Mouse (Mus musculus) G1E (cell line): ENCODE measurements around the gene Smad3. TPM values are rescaled to one million over a fixed set of nuclear protein-coding genes. Genes with fewer than 3 reads are reported as not detected.

Experiments
- ATAC-seq: 2 replicates; pipeline ENCODE4 v1.8.0; 2016; ENCODE audit warnings: mild to moderate bottlenecking; ENCODE audit not compliant: insufficient number of reproducible peaks, poor library complexity, low FRiP score, severe bottlenecking; ENCODE audit errors: extremely low read depth
- DNase-seq: peaks from one replicate; pipeline ENCODE4 v3.0.0; 2012; ENCODE audit warnings: low spot score
- H3K27me3 ChIP-seq: 2 replicates; pipeline ENCODE4 v1.6.1; 2012; ENCODE audit warnings: mild to moderate bottlenecking, low read length, inconsistent platforms; ENCODE audit not compliant: insufficient read depth
- H3K36me3 ChIP-seq: replicated peaks from 2 replicates; pipeline ENCODE3; 2012; ENCODE audit warnings: mild to moderate bottlenecking, inconsistent platforms
- H3K4me1 ChIP-seq: 2 replicates; pipeline ENCODE4 v1.6.1; 2012; ENCODE audit warnings: low read depth, low read length, inconsistent platforms, mixed read lengths; ENCODE audit not compliant: insufficient read depth
- H3K4me3 ChIP-seq: 2 replicates; pipeline ENCODE4 v1.5.1; 2012; ENCODE audit warnings: low read depth, mild to moderate bottlenecking, inconsistent platforms, low read length, moderate library complexity, mixed read lengths
- H3K9me3 ChIP-seq: replicated peaks from 2 replicates; pipeline ENCODE4 v1.6.1; 2012; ENCODE audit warnings: inconsistent platforms
- CTCF ChIP-seq: IDR thresholded peaks from 2 replicates; pipeline ENCODE4 v1.5.1; 2012; ENCODE audit warnings: low read depth, low read length, inconsistent platforms, mixed read lengths
- GATA1 ChIP-seq: IDR thresholded peaks from 2 replicates; pipeline ENCODE4 v1.6.1; 2012; ENCODE audit warnings: borderline replicate concordance, low read length, inconsistent platforms, mixed read lengths
- GATA2 ChIP-seq: IDR thresholded peaks from 2 replicates; pipeline ENCODE4 v1.6.1; 2012; ENCODE audit warnings: low read depth, low read length, inconsistent platforms, borderline replicate concordance
- POLR2AphosphoS5 ChIP-seq: IDR thresholded peaks from 2 replicates; pipeline ENCODE4 v1.6.1; 2012; ENCODE audit warnings: low read depth, low read length, inconsistent platforms; ENCODE audit not compliant: insufficient replicate concordance
- TAL1 ChIP-seq: conservative IDR thresholded peaks from 2 replicates; pipeline ENCODE4 v1.6.1; 2012; ENCODE audit warnings: low read depth, low read length, inconsistent platforms, mixed read lengths
- polyA plus RNA-seq: library from polyadenylated mRNA; stranded (reverse); fragments of >175 nt; gene quantifications from 2 replicates; pipeline ENCODE4 v1.2.3, GENCODE M21; 2012
- total RNA-seq, 2 experiments: library from RNA; stranded (forward) in 1 of 2; stranded (reverse) in 1 of 2; fragments of 200-1000 nt in 1 of 2; fragments of >200 nt in 1 of 2; fragmentation: Nextera tagmentation in 1 of 2; gene quantifications; 2 replicates each; pipeline ENCODE4 v1.2.3; 2014 to 2017

Gene Smad3
- total and polyA plus RNA-seq, 3 experiments: 0.87 to 4.8 (median 1.2) TPM

GRCm38 (mm10) chr9:63614018-63614985 lies 143.5 kb downstream of the Smad3 start:
- no peak for DNase-seq
- ATAC-seq: no peak
- Histone ChIP-seq H3K9me3 (no peaks in the 10 kb centered on the region), H3K36me3 (peaks cover 75% of the 10 kb centered on the region), H3K27me3 (no peaks in the 10 kb centered on the region), H3K4me3 (no peak overlapping the region), H3K4me1 (peaks cover 22% of the 10 kb centered on the region; the same call in 1 of the 2 replicates)
- TF ChIP-seq CTCF (no peak), GATA2 (no peak), GATA1 (no peak), POLR2AphosphoS5 (no peak), TAL1 (no peak)

GRCm38 (mm10) chr9:63613569-63613968 lies 144.2 kb downstream of the Smad3 start:
- Histone ChIP-seq H3K4me1 (peaks cover 22% of the 10 kb centered on the region; the same call in 1 of the 2 replicates), H3K27me3 (no peaks in the 10 kb centered on the region), H3K4me3 (no peak overlapping the region), H3K36me3 (peaks cover 78% of the 10 kb centered on the region), H3K9me3 (no peaks in the 10 kb centered on the region)
- ATAC-seq (no peak), DNase-seq (no peak)
- TF ChIP-seq TAL1 (no peak), CTCF (no peak), POLR2AphosphoS5 (no peak), GATA2 (no peak), GATA1 (no peak)

GRCm38 (mm10) chr9:63612565-63613515 lies 145.0 kb downstream of the Smad3 start:
- ATAC-seq (no peak), DNase-seq (no peak)
- no peaks in the 10 kb centered on the region for H3K9me3 ChIP-seq
- peaks cover 78% of the 10 kb centered on the region for H3K36me3 ChIP-seq
- TF ChIP-seq CTCF: no peak
- TF ChIP-seq POLR2AphosphoS5: no peak
- H3K27me3 ChIP-seq: no peaks in the 10 kb centered on the region
- H3K4me1 ChIP-seq: peaks cover 22% of the 10 kb centered on the region; the same call in 1 of the 2 replicates
- H3K4me3 ChIP-seq: no peak overlapping the region

- H3K27me3 ChIP-seq: no peaks in the 10 kb centered on the region
- DNase-seq (no peak), ATAC-seq (no peak)
- H3K4me1 ChIP-seq: peaks cover 22% of the 10 kb centered on the region; the same call in 1 of the 2 replicates
- H3K9me3 ChIP-seq: no peaks in the 10 kb centered on the region
- TF ChIP-seq TAL1 (no peak), POLR2AphosphoS5 (no peak), GATA1 (no peak), CTCF (no peak), GATA2 (no peak)
- H3K4me3 ChIP-seq: no peak overlapping the region
- peaks cover 74% of the 10 kb centered on the region for H3K36me3 ChIP-seq
Measured at GRCm38 (mm10) chr9:63611967-63612366, 145.8 kb downstream of the Smad3 start.

- TF ChIP-seq TAL1 (no peak), GATA2 (no peak), CTCF (no peak)
- ATAC-seq: no peak
- no peak for DNase-seq
- peaks cover 70% of the 10 kb centered on the region for H3K36me3 ChIP-seq
- H3K27me3 ChIP-seq: no peaks in the 10 kb centered on the region
- no peaks in the 10 kb centered on the region for H3K9me3 ChIP-seq
- peaks cover 24% of the 10 kb centered on the region; the same call in 1 of the 2 replicates for H3K4me1 ChIP-seq
- H3K4me3 ChIP-seq: no peak overlapping the region
Measured at GRCm38 (mm10) chr9:63610841-63611366, 146.9 kb downstream of the Smad3 start.

- no peak for ATAC-seq
- Histone ChIP-seq H3K36me3 (peaks cover 73% of the 10 kb centered on the region), H3K4me1 (peaks cover 27% of the 10 kb centered on the region; the same call in 1 of the 2 replicates), H3K9me3 (no peaks in the 10 kb centered on the region), H3K4me3 (no peak overlapping the region), H3K27me3 (no peaks in the 10 kb centered on the region)
- TF ChIP-seq GATA1 (no peak), GATA2 (no peak), POLR2AphosphoS5 (no peak), TAL1 (no peak), CTCF (no peak)
- DNase-seq: no peak
Measured at GRCm38 (mm10) chr9:63610231-63610630, 147.6 kb downstream of the Smad3 start.
